Mouse (Mus musculus): ENCODE results near the gene Cdx4. TPM values are rescaled to one million over a fixed set of nuclear protein-coding genes. Genes with fewer than 3 reads are reported as not detected.

Cdx4 gene
- polyA plus RNA-seq, 1 experiment, result not detected

GRCm38 (mm10) chrX:103325900-103326299 is 4.7 kb downstream of the Cdx4 start:
- Histone ChIP-seq H3K4me3 (replicated peaks) (no peak overlapping the region), H3K27me3 (ENCODE audit: control insufficient read depth) (peaks cover 42% of the 10 kb centered on the region), H3K4me1 (ENCODE audit: control insufficient read depth) (no peaks in the 10 kb centered on the region), H3K9me3 (ENCODE audit: control insufficient read depth, low read length) (peaks cover 2% of the 10 kb centered on the region; the same call in 1 of the 2 replicates), H3K36me3 (ENCODE audit: control insufficient read depth) (no peaks in the 10 kb centered on the region)
- TF ChIP-seq GATA1 (IDR thresholded peaks at IDR 0.05; ENCODE audit: low read length), result no peak
- no peak for TF ChIP-seq TAL1 (IDR thresholded peaks at IDR 0.05; ENCODE audit: low read length)

GRCm38 (mm10) chrX:103329386-103329785 is 8.2 kb downstream of the Cdx4 start:
- TF ChIP-seq TAL1 (IDR thresholded peaks at IDR 0.05; ENCODE audit: low read length), result no peak
- no peak for TF ChIP-seq GATA1 (IDR thresholded peaks at IDR 0.05; ENCODE audit: low read length)
- peaks cover 15% of the 10 kb centered on the region for H3K27me3 ChIP-seq (ENCODE audit: control insufficient read depth)
- H3K4me3 ChIP-seq (replicated peaks), result no peak overlapping the region

GRCm38 (mm10) chrX:103331125-103331858 is 10.1 kb downstream of the Cdx4 start:
- H3K9me3 ChIP-seq (ENCODE audit: control insufficient read depth, low read length), result no peaks in the 10 kb centered on the region
- H3K4me3 ChIP-seq (replicated peaks), result no peak overlapping the region
- peaks cover 9% of the 10 kb centered on the region for H3K27me3 ChIP-seq (ENCODE audit: control insufficient read depth)
- H3K36me3 ChIP-seq (ENCODE audit: control insufficient read depth), result no peaks in the 10 kb centered on the region
- TF ChIP-seq TAL1 (IDR thresholded peaks at IDR 0.05; ENCODE audit: low read length), result no peak
- TF ChIP-seq GATA1 (IDR thresholded peaks at IDR 0.05; ENCODE audit: low read length), result no peak
- no peaks in the 10 kb centered on the region for H3K4me1 ChIP-seq (ENCODE audit: control insufficient read depth)

More at GRCm38 (mm10) chrX:103329386-103329785, 8.2 kb downstream of the Cdx4 start:
- no peaks in the 10 kb centered on the region for H3K4me1 ChIP-seq (ENCODE audit: control insufficient read depth)
- H3K36me3 ChIP-seq (ENCODE audit: control insufficient read depth), result no peaks in the 10 kb centered on the region
- no peaks in the 10 kb centered on the region for H3K9me3 ChIP-seq (ENCODE audit: control insufficient read depth, low read length)

- TF ChIP-seq GATA1 (IDR thresholded peaks at IDR 0.05; ENCODE audit: low read length) (no peak), TAL1 (IDR thresholded peaks at IDR 0.05; ENCODE audit: low read length) (no peak)
- peaks cover 6% of the 10 kb centered on the region for H3K27me3 ChIP-seq (ENCODE audit: control insufficient read depth)
- H3K36me3 ChIP-seq (ENCODE audit: control insufficient read depth), result no peaks in the 10 kb centered on the region
- H3K4me1 ChIP-seq (ENCODE audit: control insufficient read depth), result no peaks in the 10 kb centered on the region
- no peak overlapping the region for H3K4me3 ChIP-seq (replicated peaks)
- no peaks in the 10 kb centered on the region for H3K9me3 ChIP-seq (ENCODE audit: control insufficient read depth, low read length)
Observed at GRCm38 (mm10) chrX:103341369-103342113, 20.3 kb downstream of the Cdx4 start.

- no peaks in the 10 kb centered on the region for H3K4me1 ChIP-seq (ENCODE audit: control insufficient read depth)
- H3K27me3 ChIP-seq (ENCODE audit: control insufficient read depth), result peaks cover 50% of the 10 kb centered on the region
- H3K36me3 ChIP-seq (ENCODE audit: control insufficient read depth), result no peaks in the 10 kb centered on the region
- H3K4me3 ChIP-seq (replicated peaks), result no peak overlapping the region
- TF ChIP-seq GATA1 (IDR thresholded peaks at IDR 0.05; ENCODE audit: low read length) (no peak), TAL1 (IDR thresholded peaks at IDR 0.05; ENCODE audit: low read length) (no peak)
- peaks cover 9% of the 10 kb centered on the region; the same call in 1 of the 2 replicates for H3K9me3 ChIP-seq (ENCODE audit: control insufficient read depth, low read length)
Observed at GRCm38 (mm10) chrX:103355784-103356183, 34.6 kb downstream of the Cdx4 start.

- TF ChIP-seq TAL1 (IDR thresholded peaks at IDR 0.05; ENCODE audit: low read length) (no peak), GATA1 (IDR thresholded peaks at IDR 0.05; ENCODE audit: low read length) (no peak)
- H3K27me3 ChIP-seq (ENCODE audit: control insufficient read depth), result peaks cover 52% of the 10 kb centered on the region
- peak within 1 kb of the TSS; percentile 55 for H3K4me3 ChIP-seq (replicated peaks)
- no peaks in the 10 kb centered on the region for H3K4me1 ChIP-seq (ENCODE audit: control insufficient read depth)
- no peaks in the 10 kb centered on the region for H3K36me3 ChIP-seq (ENCODE audit: control insufficient read depth)
- H3K9me3 ChIP-seq (ENCODE audit: control insufficient read depth, low read length), result peaks cover 9% of the 10 kb centered on the region; the same call in 1 of the 2 replicates
Observed at GRCm38 (mm10) chrX:103356287-103356686, 35.1 kb downstream of the Cdx4 start, which contains the start of gene Chic1. Gene Chic1 (plus strand): TSS chrX:103356476.

- TF ChIP-seq GATA1 (IDR thresholded peaks at IDR 0.05; ENCODE audit: low read length), result no peak
- no peak for TF ChIP-seq TAL1 (IDR thresholded peaks at IDR 0.05; ENCODE audit: low read length)
- Histone ChIP-seq H3K9me3 (ENCODE audit: control insufficient read depth, low read length) (peaks cover 9% of the 10 kb centered on the region; the same call in 1 of the 2 replicates), H3K36me3 (ENCODE audit: control insufficient read depth) (no peaks in the 10 kb centered on the region), H3K27me3 (ENCODE audit: control insufficient read depth) (peaks cover 54% of the 10 kb centered on the region), H3K4me3 (replicated peaks) (peak overlapping the region; percentile 55), H3K4me1 (ENCODE audit: control insufficient read depth) (no peaks in the 10 kb centered on the region)
Observed at GRCm38 (mm10) chrX:103356761-103357236, 35.6 kb downstream of the Cdx4 start.

GRCm38 (mm10) chrX:103366201-103366600 is 45.0 kb downstream of the Cdx4 start:
- Histone ChIP-seq H3K27me3 (ENCODE audit: control insufficient read depth) (peaks cover 8% of the 10 kb centered on the region), H3K36me3 (ENCODE audit: control insufficient read depth) (no peaks in the 10 kb centered on the region), H3K9me3 (ENCODE audit: control insufficient read depth, low read length) (no peaks in the 10 kb centered on the region), H3K4me1 (ENCODE audit: control insufficient read depth) (no peaks in the 10 kb centered on the region), H3K4me3 (replicated peaks) (no peak overlapping the region)
- TF ChIP-seq TAL1 (IDR thresholded peaks at IDR 0.05; ENCODE audit: low read length), result no peak
- no peak for TF ChIP-seq GATA1 (IDR thresholded peaks at IDR 0.05; ENCODE audit: low read length)

- no peaks in the 10 kb centered on the region for H3K9me3 ChIP-seq (ENCODE audit: control insufficient read depth, low read length)
- no peaks in the 10 kb centered on the region for H3K4me1 ChIP-seq (ENCODE audit: control insufficient read depth)
- peaks cover 9% of the 10 kb centered on the region; the same call in 1 of the 2 replicates for H3K27me3 ChIP-seq (ENCODE audit: control insufficient read depth)
- no peaks in the 10 kb centered on the region for H3K36me3 ChIP-seq (ENCODE audit: control insufficient read depth)
- TF ChIP-seq TAL1 (IDR thresholded peaks at IDR 0.05; ENCODE audit: low read length), result no peak
- H3K4me3 ChIP-seq (replicated peaks), result no peak overlapping the region
Observed at GRCm38 (mm10) chrX:103368650-103369049, 47.5 kb downstream of the Cdx4 start.
